Mouse (Mus musculus): ENCODE results near the gene Misp. TPM values are rescaled to one million over a fixed set of nuclear protein-coding genes. Genes with fewer than 3 reads are reported as not detected.
A peak's percentile ranks its signal among the peaks of the same experiment; 100 is the strongest.

Misp gene
- polyA plus RNA-seq, 1 experiment from 2014 or later = 204 TPM

DNA sequence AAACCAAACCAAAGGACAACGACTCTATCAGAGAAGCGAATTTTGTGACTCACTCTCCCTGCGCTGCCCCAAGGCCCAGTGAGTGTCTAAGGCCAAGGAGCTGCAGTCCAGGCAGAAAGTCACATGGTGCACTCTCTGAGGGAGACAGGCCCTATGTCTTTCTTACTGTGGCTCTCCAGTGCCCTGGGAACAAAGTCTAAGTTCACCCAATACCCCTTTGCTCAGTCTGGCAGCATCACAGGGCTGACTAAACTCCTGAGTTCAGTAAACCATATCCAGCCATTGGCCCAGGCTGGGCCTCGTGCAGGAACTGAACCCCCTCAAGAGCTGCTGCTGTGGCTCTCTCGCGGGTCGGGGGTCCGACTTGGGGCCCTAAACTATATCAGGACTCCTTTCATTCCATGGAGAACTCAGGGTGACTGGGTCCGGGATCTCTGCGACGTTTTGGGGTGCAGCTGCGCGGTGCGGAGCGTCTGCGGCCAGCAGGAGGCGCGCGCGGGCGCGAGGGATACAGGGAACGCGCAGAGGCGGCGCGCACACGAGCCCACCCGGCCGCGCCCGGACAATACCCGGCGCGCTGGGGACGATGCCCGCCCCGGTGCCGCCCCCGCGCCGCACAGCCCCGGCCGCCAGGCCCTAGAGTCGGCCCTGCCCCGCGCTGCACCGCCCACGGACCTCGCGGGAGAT, 27.6 kb upstream of the Misp start, which contains the start of gene Palm:
TSS of gene Palm (plus strand) at position 522 of the 687 bp plus-strand sequence.
- Histone ChIP-seq H3K27me3 (replicated peaks; ENCODE audit: control insufficient read depth, insufficient read depth, low read length) (no peaks in the 10 kb centered on the region), H3K9ac (ENCODE audit: low read depth, low read length) (peak within 1 kb of the TSS; percentile 93), H3K4me2 (ENCODE audit: low read depth, low read length) (peak within 1 kb of the TSS; percentile 94), H3K27ac (ENCODE audit: low read length) (peak within 1 kb of the TSS; percentile 74), H3K36me3 (ENCODE audit: control insufficient read depth, insufficient read depth, low read length) (no peaks in the 10 kb centered on the region), H3K9me3 (ENCODE audit: control insufficient read depth, low read length) (no peaks in the 10 kb centered on the region; the same call in 1 of the 2 replicates), H3K4me3 (ENCODE audit: low read length) (peak within 1 kb of the TSS; percentile 89), H3K4me1 (ENCODE audit: control insufficient read depth, insufficient read depth, low read length) (peaks cover 22% of the 10 kb centered on the region)
- 6% methylated on average over 51 of the region's 51 CpGs for WGBS
- ATAC-seq = peak; percentile 62

DNA sequence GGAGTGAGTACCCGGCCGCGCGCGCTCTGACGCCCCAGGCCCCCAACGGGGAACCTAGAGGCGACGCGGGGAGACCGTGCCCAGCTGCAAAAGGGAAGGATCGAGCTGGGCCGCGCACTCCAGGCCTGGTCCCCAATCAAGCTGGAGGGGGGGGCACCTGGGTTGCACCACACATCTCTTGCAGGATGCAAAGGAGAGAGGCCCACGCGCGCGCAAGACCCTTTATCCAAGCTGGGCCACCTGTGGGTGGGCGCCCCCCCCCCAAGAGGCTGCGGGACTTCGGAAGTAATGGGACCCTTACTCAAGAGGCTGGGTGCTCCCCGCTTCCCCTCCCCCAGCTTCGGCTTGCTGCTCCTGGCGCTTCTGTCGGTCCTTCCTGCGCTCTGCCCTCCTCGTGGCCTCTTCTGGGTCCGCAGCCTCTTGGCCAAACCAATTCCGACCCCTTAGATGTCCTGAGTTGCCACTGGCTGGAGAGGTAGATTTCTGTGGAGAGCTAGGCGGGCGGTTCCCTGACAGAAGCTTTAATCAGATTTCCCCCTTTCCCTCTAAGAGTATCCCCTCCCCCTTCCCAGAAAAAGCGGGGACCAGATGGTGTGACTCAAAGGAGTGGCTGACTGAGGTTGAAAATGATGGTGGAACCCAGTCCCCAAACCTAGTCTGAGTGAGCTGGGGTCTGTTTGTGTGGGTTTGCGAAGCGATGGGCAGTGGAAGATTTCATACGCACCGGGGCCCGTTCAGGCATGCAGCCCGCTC, 26.9 kb upstream of the Misp start:
- H3K27ac ChIP-seq (ENCODE audit: low read length) = peak overlapping the region; percentile 74
- WGBS = 3% methylated on average over 38 of the region's 38 CpGs

DNA sequence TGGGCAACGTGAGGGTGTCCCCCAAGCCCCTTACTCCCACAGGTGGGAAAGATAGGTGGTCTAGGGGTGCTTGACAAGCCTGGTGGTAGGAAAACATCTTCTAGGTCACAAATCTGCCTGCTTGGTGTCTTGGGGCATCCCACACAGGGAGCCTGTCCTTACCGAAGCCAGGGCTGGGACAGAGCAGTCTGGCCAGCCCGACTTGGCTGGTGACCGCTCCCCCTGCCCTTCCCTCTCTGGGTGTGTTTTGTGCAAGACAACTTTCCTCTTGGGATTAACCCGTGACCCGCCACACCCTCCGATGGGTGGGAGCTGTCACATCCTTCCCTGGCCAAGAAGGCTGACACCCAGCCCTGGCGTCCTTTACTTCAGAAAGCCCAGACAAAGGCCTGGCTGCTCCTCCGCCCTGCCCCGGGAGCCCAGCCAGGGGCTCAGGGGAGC, 26.3 kb upstream of the Misp start:
- 13% methylated on average over 10 of the region's 10 CpGs for WGBS
- Histone ChIP-seq H3K36me3 (ENCODE audit: control insufficient read depth, insufficient read depth, low read length) (no peaks in the 10 kb centered on the region), H3K27me3 (replicated peaks; ENCODE audit: control insufficient read depth, insufficient read depth, low read length) (no peaks in the 10 kb centered on the region), H3K9ac (ENCODE audit: low read depth, low read length) (peak overlapping the region; percentile 93), H3K4me2 (ENCODE audit: low read depth, low read length) (peak overlapping the region; percentile 94), H3K4me3 (ENCODE audit: low read length) (peak overlapping the region; percentile 89), H3K4me1 (ENCODE audit: control insufficient read depth, insufficient read depth, low read length) (peaks cover 22% of the 10 kb centered on the region), H3K27ac (ENCODE audit: low read length) (peak overlapping the region; percentile 74), H3K9me3 (ENCODE audit: control insufficient read depth, low read length) (no peaks in the 10 kb centered on the region; the same call in 1 of the 2 replicates)
- ATAC-seq = peak; percentile 34

More for the DNA sequence above, 26.9 kb upstream of the Misp start:
- no peaks in the 10 kb centered on the region for H3K36me3 ChIP-seq (ENCODE audit: control insufficient read depth, insufficient read depth, low read length)
- peaks cover 22% of the 10 kb centered on the region for H3K4me1 ChIP-seq (ENCODE audit: control insufficient read depth, insufficient read depth, low read length)
- peak overlapping the region; percentile 93 for H3K9ac ChIP-seq (ENCODE audit: low read depth, low read length)
- H3K27me3 ChIP-seq (replicated peaks; ENCODE audit: control insufficient read depth, insufficient read depth, low read length) = no peaks in the 10 kb centered on the region
- ATAC-seq = peak; percentile 4
- H3K4me3 ChIP-seq (ENCODE audit: low read length) = peak overlapping the region; percentile 89
- no peaks in the 10 kb centered on the region; the same call in 1 of the 2 replicates for H3K9me3 ChIP-seq (ENCODE audit: control insufficient read depth, low read length)
- H3K4me2 ChIP-seq (ENCODE audit: low read depth, low read length) = peak overlapping the region; percentile 94

DNA sequence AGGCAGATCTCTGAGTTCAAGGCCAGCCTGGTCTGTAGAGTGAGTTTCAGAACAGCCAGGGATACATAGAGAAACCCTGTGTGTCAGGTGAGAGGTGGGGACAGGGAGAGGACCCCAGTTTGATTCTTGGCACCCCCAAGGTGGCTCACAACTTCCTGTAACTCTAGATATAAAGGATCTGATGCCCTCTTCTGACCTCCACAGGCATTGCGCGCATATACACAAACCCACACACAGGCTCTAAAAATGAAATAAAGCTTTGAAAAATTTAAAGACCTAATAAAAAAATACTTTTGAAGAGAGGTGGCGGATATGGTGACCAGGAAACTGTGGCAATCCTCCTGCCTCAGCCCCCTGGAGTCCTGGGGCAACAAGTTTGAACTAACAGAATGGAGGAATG, 24.9 kb upstream of the Misp start:
- H3K4me3 ChIP-seq (ENCODE audit: low read length) = no peak overlapping the region
- peaks cover 22% of the 10 kb centered on the region for H3K4me1 ChIP-seq (ENCODE audit: control insufficient read depth, insufficient read depth, low read length)
- H3K36me3 ChIP-seq (ENCODE audit: control insufficient read depth, insufficient read depth, low read length) = no peaks in the 10 kb centered on the region
- H3K27me3 ChIP-seq (replicated peaks; ENCODE audit: control insufficient read depth, insufficient read depth, low read length) = no peaks in the 10 kb centered on the region
- no peak overlapping the region for H3K4me2 ChIP-seq (ENCODE audit: low read depth, low read length)
- 96% methylated on average over 3 of the region's 3 CpGs for WGBS
- H3K9me3 ChIP-seq (ENCODE audit: control insufficient read depth, low read length) = no peaks in the 10 kb centered on the region; the same call in 1 of the 2 replicates
- no peak overlapping the region for H3K9ac ChIP-seq (ENCODE audit: low read depth, low read length)
- H3K27ac ChIP-seq (ENCODE audit: low read length) = no peak overlapping the region
- no peak for ATAC-seq

DNA sequence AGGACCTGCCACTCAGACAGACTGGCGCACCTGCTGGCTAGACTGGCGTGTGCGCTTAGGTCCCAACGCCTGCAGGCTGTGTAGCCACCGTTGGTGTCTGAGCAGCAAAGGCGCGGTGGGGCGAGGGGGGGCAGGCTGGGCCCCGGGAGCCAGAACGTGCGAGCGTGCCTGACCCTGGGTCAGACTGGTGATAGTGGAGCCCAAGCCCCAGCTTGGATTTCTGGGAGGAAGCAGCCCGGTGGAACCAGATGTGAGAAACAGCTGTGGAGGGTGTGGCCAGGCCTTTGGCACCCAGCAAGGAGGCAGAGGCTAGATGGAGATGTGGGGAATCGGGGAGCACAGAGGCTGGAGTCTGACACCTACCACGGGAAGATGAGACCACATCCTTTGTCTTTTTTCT, 23.5 kb upstream of the Misp start:
- Histone ChIP-seq H3K9ac (ENCODE audit: low read depth, low read length) (peak overlapping the region; percentile 42), H3K36me3 (ENCODE audit: control insufficient read depth, insufficient read depth, low read length) (no peaks in the 10 kb centered on the region), H3K4me3 (ENCODE audit: low read length) (no peak overlapping the region), H3K9me3 (ENCODE audit: control insufficient read depth, low read length) (no peaks in the 10 kb centered on the region; the same call in 1 of the 2 replicates), H3K4me1 (ENCODE audit: control insufficient read depth, insufficient read depth, low read length) (peaks cover 25% of the 10 kb centered on the region), H3K27me3 (replicated peaks; ENCODE audit: control insufficient read depth, insufficient read depth, low read length) (no peaks in the 10 kb centered on the region), H3K27ac (ENCODE audit: low read length) (no peak overlapping the region), H3K4me2 (ENCODE audit: low read depth, low read length) (no peak overlapping the region)
- no peak for ATAC-seq
- WGBS = 44% methylated on average over 15 of the region's 15 CpGs

DNA sequence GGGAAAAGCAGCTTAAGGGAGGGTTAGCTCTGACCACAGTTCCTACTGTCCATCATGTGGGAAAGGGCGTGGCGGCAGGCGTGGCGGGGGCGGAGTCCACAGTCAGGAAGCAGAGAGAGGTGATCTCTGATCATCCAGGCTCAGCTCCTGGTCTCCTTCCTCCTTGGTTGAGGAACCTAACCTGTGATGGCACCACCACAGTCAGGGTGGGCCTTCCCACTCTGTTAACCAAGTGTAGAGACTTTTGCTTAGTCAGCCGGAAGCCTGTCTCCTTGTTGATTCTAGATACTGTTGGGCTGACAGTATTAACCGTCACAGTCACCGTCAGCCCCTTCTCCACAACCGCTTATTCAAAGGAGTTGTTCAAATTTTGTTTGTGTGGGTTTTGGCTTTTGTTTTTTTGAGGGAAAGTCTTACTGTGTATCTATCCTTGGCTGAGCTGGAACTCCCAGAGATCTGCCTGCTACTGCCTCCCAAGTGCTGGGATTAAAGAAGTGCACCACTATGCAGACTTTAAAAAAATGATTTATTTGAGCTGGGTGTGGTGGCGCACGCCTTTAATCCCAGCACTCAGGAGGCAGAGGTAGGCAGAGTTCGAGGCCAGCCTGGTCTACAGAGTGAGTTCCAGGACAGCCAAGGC, 22.4 kb upstream of the Misp start:
- no peak; the same call in 1 of the 2 replicates for ATAC-seq
- H3K9me3 ChIP-seq (ENCODE audit: control insufficient read depth, low read length) = no peaks in the 10 kb centered on the region; the same call in 1 of the 2 replicates
- no peaks in the 10 kb centered on the region for H3K36me3 ChIP-seq (ENCODE audit: control insufficient read depth, insufficient read depth, low read length)
- H3K4me2 ChIP-seq (ENCODE audit: low read depth, low read length) = no peak overlapping the region
- H3K4me1 ChIP-seq (ENCODE audit: control insufficient read depth, insufficient read depth, low read length) = peaks cover 31% of the 10 kb centered on the region
- H3K4me3 ChIP-seq (ENCODE audit: low read length) = no peak overlapping the region
- no peaks in the 10 kb centered on the region for H3K27me3 ChIP-seq (replicated peaks; ENCODE audit: control insufficient read depth, insufficient read depth, low read length)
- H3K9ac ChIP-seq (ENCODE audit: low read depth, low read length) = no peak overlapping the region
- 88% methylated on average over 12 of the region's 12 CpGs for WGBS
- no peak overlapping the region for H3K27ac ChIP-seq (ENCODE audit: low read length)

DNA sequence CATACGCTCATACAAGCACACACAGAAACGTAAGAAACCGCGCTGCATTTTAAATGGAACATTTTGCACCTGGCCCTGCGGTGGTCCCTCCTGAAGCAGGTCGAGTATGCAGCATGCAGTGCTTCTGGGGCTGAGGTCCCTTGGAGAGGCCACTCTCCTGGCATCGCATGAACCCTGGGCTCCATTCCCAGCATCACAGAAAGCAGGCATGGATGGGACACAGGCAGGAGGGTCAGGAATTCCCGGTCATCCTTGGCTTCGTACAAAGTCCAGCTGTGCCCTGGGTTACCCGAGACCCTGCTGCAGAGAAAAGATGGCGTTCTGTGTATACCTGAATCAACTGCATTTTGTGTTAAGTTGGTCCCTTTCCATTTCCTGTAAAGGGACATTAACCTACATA, 20.3 kb upstream of the Misp start:
- ATAC-seq = no peak
- Histone ChIP-seq H3K4me1 (ENCODE audit: control insufficient read depth, insufficient read depth, low read length) (peaks cover 21% of the 10 kb centered on the region), H3K9me3 (ENCODE audit: control insufficient read depth, low read length) (no peaks in the 10 kb centered on the region; the same call in 1 of the 2 replicates), H3K9ac (ENCODE audit: low read depth, low read length) (no peak overlapping the region), H3K4me3 (ENCODE audit: low read length) (no peak overlapping the region), H3K36me3 (ENCODE audit: control insufficient read depth, insufficient read depth, low read length) (no peaks in the 10 kb centered on the region), H3K4me2 (ENCODE audit: low read depth, low read length) (no peak overlapping the region), H3K27me3 (replicated peaks; ENCODE audit: control insufficient read depth, insufficient read depth, low read length) (no peaks in the 10 kb centered on the region), H3K27ac (ENCODE audit: low read length) (no peak overlapping the region)
- 78% methylated on average over 11 of the region's 11 CpGs for WGBS

DNA sequence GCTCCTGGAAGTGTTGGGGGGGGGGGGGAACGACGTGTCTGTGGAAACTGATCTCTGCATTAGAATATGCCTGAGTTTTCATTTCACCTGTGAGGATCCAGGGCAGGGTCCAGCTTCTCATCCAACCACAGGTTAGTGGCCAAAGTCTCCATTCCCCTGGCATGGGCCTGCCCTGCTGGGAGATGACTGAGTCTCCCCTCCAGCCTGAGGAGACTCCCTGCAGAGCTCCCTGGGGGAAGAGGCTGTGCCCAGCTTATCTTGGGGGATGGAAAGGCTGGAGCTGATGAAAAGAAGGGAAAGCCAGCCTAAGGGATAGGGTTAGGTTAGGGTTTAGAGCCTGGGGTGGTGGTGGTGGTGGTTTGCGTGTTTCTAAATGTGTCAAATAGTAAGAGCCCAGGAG, 19.0 kb upstream of the Misp start:
- 51% methylated on average over 3 of the region's 3 CpGs for WGBS
- ATAC-seq = no peak
- Histone ChIP-seq H3K27me3 (replicated peaks; ENCODE audit: control insufficient read depth, insufficient read depth, low read length) (no peaks in the 10 kb centered on the region), H3K4me2 (ENCODE audit: low read depth, low read length) (no peak overlapping the region), H3K36me3 (ENCODE audit: control insufficient read depth, insufficient read depth, low read length) (no peaks in the 10 kb centered on the region), H3K9me3 (ENCODE audit: control insufficient read depth, low read length) (no peaks in the 10 kb centered on the region), H3K9ac (ENCODE audit: low read depth, low read length) (no peak overlapping the region), H3K4me1 (ENCODE audit: control insufficient read depth, insufficient read depth, low read length) (peaks cover 29% of the 10 kb centered on the region), H3K4me3 (ENCODE audit: low read length) (no peak overlapping the region), H3K27ac (ENCODE audit: low read length) (no peak overlapping the region)

DNA sequence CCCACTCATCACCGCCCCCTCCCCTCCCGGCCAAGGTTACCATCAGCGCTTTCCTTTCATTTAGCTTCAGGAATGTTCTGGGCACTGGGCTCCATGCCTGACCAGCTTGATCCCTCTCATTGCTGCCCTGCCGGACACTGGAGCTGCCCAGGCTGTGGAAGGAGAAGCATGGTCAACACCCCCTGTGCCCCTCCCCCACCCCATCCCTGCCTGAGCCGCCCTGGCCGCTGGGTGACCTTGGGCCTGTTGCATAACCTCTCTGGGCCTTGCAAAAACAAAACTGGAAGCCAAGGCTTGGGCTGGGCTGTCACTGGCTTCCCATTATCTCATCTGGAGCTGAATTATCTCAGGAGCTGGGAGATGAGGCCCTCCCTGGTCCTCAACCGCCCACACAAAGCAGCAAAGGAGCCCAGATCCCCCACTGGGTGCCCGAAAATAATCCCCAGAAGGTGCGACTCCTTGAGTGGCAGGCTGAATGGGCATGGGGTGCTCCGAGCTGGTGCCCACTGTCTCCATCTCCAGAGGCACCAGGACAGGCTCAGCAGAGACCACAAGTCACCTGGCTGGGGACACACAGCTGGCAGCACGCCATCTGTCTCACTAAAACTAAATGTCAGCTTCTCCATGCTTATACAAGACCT, 18.3 kb upstream of the Misp start:
- Histone ChIP-seq H3K27me3 (replicated peaks; ENCODE audit: control insufficient read depth, insufficient read depth, low read length) (no peaks in the 10 kb centered on the region), H3K4me3 (ENCODE audit: low read length) (no peak overlapping the region), H3K27ac (ENCODE audit: low read length) (no peak overlapping the region), H3K4me1 (ENCODE audit: control insufficient read depth, insufficient read depth, low read length) (peaks cover 29% of the 10 kb centered on the region), H3K4me2 (ENCODE audit: low read depth, low read length) (no peak overlapping the region), H3K9me3 (ENCODE audit: control insufficient read depth, low read length) (no peaks in the 10 kb centered on the region), H3K9ac (ENCODE audit: low read depth, low read length) (no peak overlapping the region), H3K36me3 (ENCODE audit: control insufficient read depth, insufficient read depth, low read length) (no peaks in the 10 kb centered on the region)
- 48% methylated on average over 11 of the region's 11 CpGs for WGBS
- ATAC-seq = peak; percentile 21; the same call in 1 of the 2 replicates

All from intestine, embryonic 16.5 days (tissue).